Mouse (Mus musculus): ENCODE data around the gene Thnsl2. TPM values are rescaled to one million over a fixed set of nuclear protein-coding genes. Genes with fewer than 3 reads are reported as not detected.

Thnsl2 gene
- polyA plus RNA-seq, 1 experiment: 0.06 TPM

DNA sequence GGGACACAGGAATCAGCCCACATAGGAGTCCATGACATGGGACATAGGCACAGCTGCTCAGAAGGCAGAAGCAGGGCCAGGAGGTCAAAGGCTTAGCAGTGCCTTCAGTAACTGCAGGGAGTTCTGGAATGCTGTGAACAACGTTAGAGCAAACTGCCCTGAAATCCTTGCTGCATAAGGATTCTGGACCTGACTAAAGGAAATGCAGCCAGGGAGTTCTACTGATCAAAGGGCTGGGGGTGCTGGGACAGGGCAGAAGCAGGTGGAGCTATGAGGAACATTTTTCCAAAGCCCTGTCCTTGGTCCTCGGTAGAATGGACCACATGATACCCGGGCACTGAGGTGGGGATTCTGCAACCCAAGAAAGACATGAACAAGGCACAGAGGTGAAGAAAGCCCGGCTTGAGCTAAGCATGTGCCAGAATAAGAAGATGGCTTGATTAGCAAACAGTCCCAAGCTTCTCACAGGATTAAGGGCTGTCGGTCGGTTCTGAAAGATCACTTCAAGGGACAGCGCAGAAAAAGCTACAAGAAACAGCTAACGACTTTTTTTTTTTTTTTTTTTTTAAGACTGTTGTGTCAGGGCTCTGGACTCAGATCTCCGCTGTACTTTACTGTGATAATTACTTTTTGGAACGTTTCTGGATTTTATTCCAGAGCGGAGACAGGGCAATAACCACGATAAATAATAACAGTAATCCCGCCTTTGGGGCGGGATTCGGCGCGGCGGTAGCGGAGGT, 915 bp downstream of the Thnsl2 start:
- H3K4me3 ChIP-seq: no peak overlapping the region
- peak overlapping the region; percentile 42 for H3K4me2 ChIP-seq (ENCODE audit: low read depth)
- no peaks in the 10 kb centered on the region for H3K79me2 ChIP-seq (ENCODE audit: control insufficient read depth, insufficient read depth)
- H3K27me3 ChIP-seq (ENCODE audit: control insufficient read depth, insufficient read depth, insufficient read length): peaks cover 4% of the 10 kb centered on the region
- TF ChIP-seq POLR2A (IDR thresholded peaks at IDR 0.05; ENCODE audit: insufficient read length, low read depth): no peak
- no peak for TF ChIP-seq REST (IDR thresholded peaks at IDR 0.05; ENCODE audit: insufficient read depth, insufficient read length)
- TF ChIP-seq MYOG (IDR thresholded peaks at IDR 0.05; ENCODE audit: control insufficient read depth in 1 of 3, insufficient read depth in 1 of 3, insufficient read length in 2 of 3, low read depth in 2 of 3): no peak
- TF ChIP-seq SRF (IDR thresholded peaks at IDR 0.05; ENCODE audit: control insufficient read depth, insufficient read length, low read depth): no peak
- no peak for TF ChIP-seq TCF12 (IDR thresholded peaks at IDR 0.05; ENCODE audit: insufficient read depth, poor library complexity, severe bottlenecking)
- no peak for TF ChIP-seq POLR2AphosphoS2 (IDR thresholded peaks at IDR 0.05; ENCODE audit: insufficient read length, low read depth)
- TF ChIP-seq MAX (IDR thresholded peaks at IDR 0.05; ENCODE audit: low read depth): no peak
- no peak for TF ChIP-seq TCF3 (IDR thresholded peaks at IDR 0.05; ENCODE audit: insufficient read length, low read depth)
- TF ChIP-seq USF1 (IDR thresholded peaks at IDR 0.05; ENCODE audit: low read depth): no peak
- no peak for TF ChIP-seq MYOD1 (IDR thresholded peaks at IDR 0.05; ENCODE audit: control insufficient read depth in 1 of 3, insufficient read length in 2 of 3, low read depth in 2 of 3)
- no peak for TF ChIP-seq E2F4 (IDR thresholded peaks at IDR 0.05; ENCODE audit: insufficient read depth)
- no peak for TF ChIP-seq CEBPB (IDR thresholded peaks at IDR 0.05; ENCODE audit: insufficient read depth, poor library complexity, severe bottlenecking)
- H3ac ChIP-seq (ENCODE audit: control insufficient read depth, insufficient read length): no peak overlapping the region
- no peaks in the 10 kb centered on the region for H3K36me3 ChIP-seq (ENCODE audit: control insufficient read depth, insufficient read depth)

DNA sequence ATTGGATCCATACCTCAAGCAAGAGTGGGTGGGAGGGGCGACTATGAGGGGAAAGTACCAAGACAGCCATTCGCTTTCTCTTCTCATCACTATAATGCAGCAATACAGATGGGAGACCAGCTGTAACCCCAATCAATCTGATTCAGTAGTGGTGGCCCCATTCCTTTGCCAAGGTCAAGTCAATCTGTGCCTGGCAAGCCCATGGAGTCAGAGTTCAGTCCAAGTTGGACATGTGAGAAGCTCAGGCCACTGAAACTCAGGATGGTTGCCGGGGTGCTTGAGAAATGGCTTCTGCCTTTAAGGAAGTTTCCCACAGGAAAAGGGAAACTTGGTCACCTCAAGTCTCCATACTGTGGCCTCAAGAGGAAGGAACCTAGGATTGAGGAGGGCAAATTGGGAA, 9.2 kb downstream of the Thnsl2 start:
- TF ChIP-seq TCF12 (IDR thresholded peaks at IDR 0.05; ENCODE audit: insufficient read depth, poor library complexity, severe bottlenecking): no peak
- no peak for TF ChIP-seq MYOD1 (IDR thresholded peaks at IDR 0.05; ENCODE audit: control insufficient read depth in 1 of 3, insufficient read length in 2 of 3, low read depth in 2 of 3)
- TF ChIP-seq REST (IDR thresholded peaks at IDR 0.05; ENCODE audit: insufficient read depth, insufficient read length): no peak
- no peak for TF ChIP-seq CEBPB (IDR thresholded peaks at IDR 0.05; ENCODE audit: insufficient read depth, poor library complexity, severe bottlenecking)
- no peak for TF ChIP-seq USF1 (IDR thresholded peaks at IDR 0.05; ENCODE audit: low read depth)
- TF ChIP-seq SRF (IDR thresholded peaks at IDR 0.05; ENCODE audit: control insufficient read depth, insufficient read length, low read depth): no peak
- TF ChIP-seq POLR2AphosphoS2 (IDR thresholded peaks at IDR 0.05; ENCODE audit: insufficient read length, low read depth): no peak
- no peak for TF ChIP-seq MYOG (IDR thresholded peaks at IDR 0.05; ENCODE audit: control insufficient read depth in 1 of 3, insufficient read depth in 1 of 3, insufficient read length in 2 of 3, low read depth in 2 of 3)
- TF ChIP-seq POLR2A (IDR thresholded peaks at IDR 0.05; ENCODE audit: insufficient read length, low read depth): no peak
- no peak for TF ChIP-seq MAX (IDR thresholded peaks at IDR 0.05; ENCODE audit: low read depth)
- no peak for TF ChIP-seq E2F4 (IDR thresholded peaks at IDR 0.05; ENCODE audit: insufficient read depth)
- TF ChIP-seq TCF3 (IDR thresholded peaks at IDR 0.05; ENCODE audit: insufficient read length, low read depth): no peak
- no peaks in the 10 kb centered on the region for H3K27me3 ChIP-seq (ENCODE audit: control insufficient read depth, insufficient read depth, insufficient read length)

DNA sequence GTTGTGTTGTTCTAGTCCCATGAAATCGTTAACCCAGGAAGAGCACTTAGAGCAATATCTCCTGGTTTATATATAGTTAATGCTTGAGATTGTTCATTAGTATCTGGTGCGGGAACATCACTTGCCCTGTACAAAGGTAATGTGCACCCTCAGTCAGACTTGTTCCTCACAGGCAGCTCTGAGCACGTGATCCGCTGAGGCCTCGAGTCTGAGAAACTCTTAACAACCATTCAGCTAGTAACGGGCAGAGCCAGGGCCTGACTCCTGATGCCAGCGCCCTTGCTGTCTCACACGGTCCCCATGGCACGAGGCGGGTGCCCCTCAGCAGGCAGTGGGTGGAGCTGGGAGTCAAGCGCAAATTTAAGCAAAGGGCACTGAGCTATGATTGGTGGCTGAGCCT, 10.7 kb downstream of the Thnsl2 start:
- Histone ChIP-seq H3K27me3 (ENCODE audit: control insufficient read depth, insufficient read depth, insufficient read length) (no peaks in the 10 kb centered on the region), H3K79me2 (ENCODE audit: control insufficient read depth, insufficient read depth) (no peaks in the 10 kb centered on the region), H3ac (ENCODE audit: control insufficient read depth, insufficient read length) (no peak overlapping the region), H3K4me2 (ENCODE audit: low read depth) (no peak overlapping the region), H3K36me3 (ENCODE audit: control insufficient read depth, insufficient read depth) (no peaks in the 10 kb centered on the region), H3K4me3 (no peak overlapping the region)
- TF ChIP-seq E2F4 (IDR thresholded peaks at IDR 0.05; ENCODE audit: insufficient read depth): no peak
- no peak for TF ChIP-seq MYOG (IDR thresholded peaks at IDR 0.05; ENCODE audit: control insufficient read depth in 1 of 3, insufficient read depth in 1 of 3, insufficient read length in 2 of 3, low read depth in 2 of 3)
- TF ChIP-seq SRF (IDR thresholded peaks at IDR 0.05; ENCODE audit: control insufficient read depth, insufficient read length, low read depth): no peak
- no peak for TF ChIP-seq MAX (IDR thresholded peaks at IDR 0.05; ENCODE audit: low read depth)
- no peak for TF ChIP-seq TCF12 (IDR thresholded peaks at IDR 0.05; ENCODE audit: insufficient read depth, poor library complexity, severe bottlenecking)
- TF ChIP-seq USF1 (IDR thresholded peaks at IDR 0.05; ENCODE audit: low read depth): no peak
- no peak for TF ChIP-seq REST (IDR thresholded peaks at IDR 0.05; ENCODE audit: insufficient read depth, insufficient read length)
- TF ChIP-seq CEBPB (IDR thresholded peaks at IDR 0.05; ENCODE audit: insufficient read depth, poor library complexity, severe bottlenecking): no peak
- no peak for TF ChIP-seq POLR2AphosphoS2 (IDR thresholded peaks at IDR 0.05; ENCODE audit: insufficient read length, low read depth)
- TF ChIP-seq MYOD1 (IDR thresholded peaks at IDR 0.05; ENCODE audit: control insufficient read depth in 1 of 3, insufficient read length in 2 of 3, low read depth in 2 of 3): no peak
- TF ChIP-seq POLR2A (IDR thresholded peaks at IDR 0.05; ENCODE audit: insufficient read length, low read depth): no peak
- TF ChIP-seq TCF3 (IDR thresholded peaks at IDR 0.05; ENCODE audit: insufficient read length, low read depth): no peak

More for the DNA sequence above, 9.2 kb downstream of the Thnsl2 start:
- Histone ChIP-seq H3K4me3 (no peak overlapping the region), H3K4me2 (ENCODE audit: low read depth) (no peak overlapping the region), H3K36me3 (ENCODE audit: control insufficient read depth, insufficient read depth) (no peaks in the 10 kb centered on the region), H3K79me2 (ENCODE audit: control insufficient read depth, insufficient read depth) (no peaks in the 10 kb centered on the region), H3ac (ENCODE audit: control insufficient read depth, insufficient read length) (no peak overlapping the region)

DNA sequence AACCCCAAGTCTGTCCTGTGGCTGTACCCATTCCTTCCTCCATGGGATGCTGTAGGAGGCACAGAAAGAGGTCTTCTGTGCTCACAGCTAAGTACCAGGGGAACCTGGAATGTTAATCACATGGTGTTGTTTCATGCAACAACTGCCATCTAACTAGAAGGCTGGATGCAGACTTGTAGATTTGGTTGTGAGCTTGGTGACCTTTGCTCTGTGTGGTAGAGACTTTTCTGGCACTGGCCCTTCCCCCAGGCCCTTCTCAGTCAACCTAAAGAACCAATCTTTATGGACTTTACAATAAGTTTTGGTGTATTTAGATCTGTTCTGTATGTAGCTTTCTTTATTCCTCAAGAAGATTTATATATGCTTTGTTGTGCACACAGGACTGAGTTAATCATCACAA, 13.2 kb downstream of the Thnsl2 start:
- no peak overlapping the region for H3ac ChIP-seq (ENCODE audit: control insufficient read depth, insufficient read length)
- TF ChIP-seq REST (IDR thresholded peaks at IDR 0.05; ENCODE audit: insufficient read depth, insufficient read length): no peak
- no peaks in the 10 kb centered on the region for H3K79me2 ChIP-seq (ENCODE audit: control insufficient read depth, insufficient read depth)
- no peaks in the 10 kb centered on the region for H3K36me3 ChIP-seq (ENCODE audit: control insufficient read depth, insufficient read depth)
- H3K27me3 ChIP-seq (ENCODE audit: control insufficient read depth, insufficient read depth, insufficient read length): no peaks in the 10 kb centered on the region
- H3K4me3 ChIP-seq: no peak overlapping the region
- no peak overlapping the region for H3K4me2 ChIP-seq (ENCODE audit: low read depth)

DNA sequence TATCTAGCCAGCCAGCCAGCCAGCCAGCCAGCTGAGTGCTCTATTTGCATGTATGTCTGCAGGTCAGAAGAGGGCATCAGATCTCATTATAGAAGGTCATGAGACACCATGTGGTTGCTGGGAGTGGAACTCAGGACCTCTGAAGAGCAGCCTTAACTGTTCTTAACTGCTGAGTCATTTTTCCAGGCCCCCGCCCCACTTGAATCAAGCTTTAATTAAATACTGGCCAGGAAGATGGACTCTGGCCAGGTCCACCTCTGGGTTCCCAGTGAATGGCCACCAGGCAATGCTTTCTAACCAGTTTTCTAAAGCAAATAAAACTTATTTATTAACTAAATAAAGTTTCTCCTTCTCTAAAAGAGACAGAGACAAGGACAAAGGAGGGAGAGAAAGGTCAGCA, 14.0 kb downstream of the Thnsl2 start:
- Histone ChIP-seq H3K79me2 (ENCODE audit: control insufficient read depth, insufficient read depth) (no peaks in the 10 kb centered on the region), H3K4me2 (ENCODE audit: low read depth) (no peak overlapping the region), H3ac (ENCODE audit: control insufficient read depth, insufficient read length) (no peak overlapping the region), H3K27me3 (ENCODE audit: control insufficient read depth, insufficient read depth, insufficient read length) (no peaks in the 10 kb centered on the region), H3K4me3 (no peak overlapping the region), H3K36me3 (ENCODE audit: control insufficient read depth, insufficient read depth) (no peaks in the 10 kb centered on the region)
- TF ChIP-seq TCF3 (IDR thresholded peaks at IDR 0.05; ENCODE audit: insufficient read length, low read depth) (no peak), MYOD1 (IDR thresholded peaks at IDR 0.05; ENCODE audit: control insufficient read depth in 1 of 3, insufficient read length in 2 of 3, low read depth in 2 of 3) (no peak), MYOG (IDR thresholded peaks at IDR 0.05; ENCODE audit: control insufficient read depth in 1 of 3, insufficient read depth in 1 of 3, insufficient read length in 2 of 3, low read depth in 2 of 3) (no peak), POLR2A (IDR thresholded peaks at IDR 0.05; ENCODE audit: insufficient read length, low read depth) (no peak), TCF12 (IDR thresholded peaks at IDR 0.05; ENCODE audit: insufficient read depth, poor library complexity, severe bottlenecking) (no peak), MAX (IDR thresholded peaks at IDR 0.05; ENCODE audit: low read depth) (no peak), CEBPB (IDR thresholded peaks at IDR 0.05; ENCODE audit: insufficient read depth, poor library complexity, severe bottlenecking) (no peak), SRF (IDR thresholded peaks at IDR 0.05; ENCODE audit: control insufficient read depth, insufficient read length, low read depth) (no peak), E2F4 (IDR thresholded peaks at IDR 0.05; ENCODE audit: insufficient read depth) (no peak), REST (IDR thresholded peaks at IDR 0.05; ENCODE audit: insufficient read depth, insufficient read length) (no peak)

Measured in myocyte (in vitro differentiated cells).